Mouse (Mus musculus): ENCODE results near the gene Btbd35f11.
"Not testable (repeated sequence)": the region's sequence is repeated elsewhere in the genome, so short reads cannot be mapped to it uniquely, and the experiment has no call there.

The Btbd35f11 gene

GRCm38 (mm10) chrX:3443590-3443989, at the start of gene Btbd35f11:
Gene Btbd35f11, minus strand, starts transcription at chrX:3443690.
- DNase-seq = not testable (repeated sequence)

- not testable (repeated sequence) for DNase-seq
Measured at GRCm38 (mm10) chrX:3409946-3410345, 33.5 kb downstream of the Btbd35f11 start.

Measured in kidney, adult 9 months (tissue).